Mouse (Mus musculus): ENCODE data around the gene Bad.

Bad gene

DNA sequence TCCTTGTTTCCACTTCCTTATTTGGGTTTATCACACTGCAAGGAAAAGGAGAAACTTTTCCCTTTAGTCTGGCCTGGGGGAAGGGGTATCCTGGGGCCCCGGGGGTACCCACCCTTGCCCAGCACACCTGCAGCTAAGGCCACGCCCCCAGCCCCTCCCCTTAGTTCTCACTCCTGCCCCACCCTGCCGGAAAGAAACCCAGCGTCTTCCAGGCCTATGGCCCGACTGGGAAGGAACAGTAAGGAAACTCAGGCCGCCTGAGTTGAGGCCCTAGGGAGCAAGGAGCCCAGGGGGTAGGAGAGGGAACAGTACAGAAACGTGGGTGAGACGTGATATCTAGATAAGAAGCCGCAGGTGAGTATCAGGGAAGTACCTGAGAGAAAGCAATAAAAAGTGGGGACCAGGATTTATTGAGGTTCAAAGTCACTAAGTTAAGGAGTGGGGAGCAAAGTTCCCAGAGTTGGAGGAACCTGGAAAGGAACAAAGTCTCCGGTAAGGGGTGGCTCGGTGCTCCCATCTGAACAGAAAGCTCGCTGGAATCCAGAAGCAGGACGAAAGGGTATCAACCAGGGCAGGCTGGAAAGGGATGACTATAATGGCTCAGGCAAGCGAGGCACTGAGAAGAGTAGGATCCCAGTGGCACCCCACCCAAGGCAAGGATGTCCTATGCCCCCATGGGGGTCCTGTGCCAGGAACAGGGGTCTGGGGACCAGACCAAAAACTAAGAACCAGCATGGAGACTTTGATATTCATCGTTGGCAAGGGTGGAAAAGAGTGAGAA lies 27.0 kb downstream of the Bad start:
- DNase-seq (ENCODE audit: low read depth) = peak; percentile 34

DNA sequence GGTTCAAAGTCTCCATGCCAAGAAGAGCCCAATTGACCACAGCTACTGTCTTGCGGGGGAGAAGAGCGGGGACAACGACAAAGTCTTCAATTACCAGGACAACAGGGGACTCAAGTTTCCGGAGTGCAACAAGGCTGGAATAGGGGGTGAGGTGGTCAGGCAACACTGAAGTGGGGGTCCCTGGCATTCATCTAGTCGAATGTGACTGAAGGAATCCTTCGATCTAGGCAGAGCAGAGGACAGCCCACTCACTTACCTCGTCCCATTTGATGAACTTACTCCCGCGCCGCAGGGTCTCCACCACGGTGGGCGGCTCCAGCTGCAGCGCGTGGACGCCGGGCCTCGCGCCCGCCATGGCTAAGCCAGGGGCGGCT lies 27.6 kb downstream of the Bad start:
- DNase-seq (ENCODE audit: low read depth) = no peak

DNA sequence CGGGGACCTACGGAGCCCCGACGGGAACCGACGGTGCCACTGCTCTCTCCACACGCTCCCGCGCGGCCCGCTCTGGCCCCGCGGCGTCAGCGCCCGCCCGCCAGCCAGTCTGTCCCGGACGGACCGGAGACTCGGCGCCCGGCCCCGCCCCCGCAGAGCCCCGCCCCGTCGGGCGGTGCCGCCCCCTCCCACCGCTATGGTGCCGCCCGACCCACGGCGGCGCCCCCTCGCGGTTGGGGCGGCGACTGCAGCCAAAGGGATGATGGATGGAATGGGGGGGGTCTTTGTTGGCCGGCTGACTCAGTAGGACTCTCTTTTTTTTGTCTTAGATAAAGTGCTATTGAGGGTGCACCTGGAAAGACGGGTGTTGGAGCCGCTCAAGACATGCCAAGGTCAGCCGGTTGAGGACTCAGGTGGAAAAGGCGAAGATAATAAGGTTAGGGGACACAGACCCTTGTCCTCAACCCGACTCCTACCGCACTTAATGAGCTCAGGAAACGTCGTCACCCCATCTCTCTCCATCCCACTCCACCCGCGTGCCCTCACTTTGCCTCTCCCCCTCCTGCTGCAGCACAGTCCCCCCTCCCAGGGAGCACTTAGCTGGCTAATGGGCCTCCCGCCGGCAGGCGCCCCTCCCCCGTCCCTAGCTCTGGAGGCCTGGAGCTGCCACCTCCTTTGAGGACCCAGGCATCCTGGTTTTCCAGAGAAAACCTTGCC lies 28.2 kb downstream of the Bad start:
- peak; percentile 85 for DNase-seq (ENCODE audit: low read depth)

DNA sequence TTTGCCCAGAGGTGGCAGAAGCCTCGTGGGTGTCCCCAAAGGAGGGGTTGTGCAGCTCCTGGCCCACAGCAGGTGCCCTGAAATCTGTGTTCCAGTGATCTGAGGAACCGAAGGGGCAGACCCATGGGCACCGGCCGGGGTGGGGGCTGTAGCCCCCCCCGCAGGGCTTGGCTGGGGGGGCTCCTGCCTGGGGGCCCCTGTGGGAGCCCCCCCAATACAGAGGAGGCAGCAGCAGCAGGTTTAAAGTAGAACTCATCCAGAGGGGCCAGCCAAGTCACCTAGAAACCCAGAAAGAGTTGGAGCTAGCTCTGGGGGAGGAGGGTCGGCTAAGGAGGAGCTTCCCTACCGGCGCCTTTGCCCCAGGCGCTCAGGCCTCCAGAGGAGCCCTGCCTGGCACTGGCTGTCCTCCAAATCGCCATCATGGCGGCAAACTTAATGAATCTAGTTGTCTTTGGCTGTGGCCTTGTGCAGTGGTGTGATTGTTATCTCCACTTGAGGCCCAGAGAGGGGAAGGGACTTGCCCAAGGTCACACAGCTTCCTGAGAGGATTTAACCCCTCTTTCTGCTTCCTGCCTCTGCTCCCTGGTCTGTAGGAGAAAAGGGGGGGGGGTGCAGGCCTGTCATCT lies 28.9 kb downstream of the Bad start:
- DNase-seq (ENCODE audit: low read depth) = peak; percentile 28

DNA sequence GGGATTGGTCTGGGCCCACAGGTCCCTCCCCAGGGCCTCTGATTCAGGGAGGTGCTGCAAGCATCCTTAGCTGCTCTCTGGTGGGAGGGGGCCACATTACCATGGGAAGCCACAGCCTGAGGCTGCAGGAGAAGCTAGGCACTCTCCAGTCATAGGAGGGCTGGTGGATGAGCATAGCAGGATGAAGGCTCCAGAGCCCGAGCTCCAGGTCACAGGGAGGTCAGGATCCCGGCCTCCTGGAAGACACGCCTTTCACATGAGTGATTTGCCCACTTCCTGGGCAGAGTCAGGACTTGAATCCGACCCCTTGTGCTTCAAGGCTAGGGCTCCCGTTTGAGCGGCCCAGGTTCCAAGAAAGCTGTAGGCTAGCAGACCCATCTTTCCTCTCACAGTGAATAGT lies 30.0 kb downstream of the Bad start:
- DNase-seq (ENCODE audit: low read depth) = no peak

DNA sequence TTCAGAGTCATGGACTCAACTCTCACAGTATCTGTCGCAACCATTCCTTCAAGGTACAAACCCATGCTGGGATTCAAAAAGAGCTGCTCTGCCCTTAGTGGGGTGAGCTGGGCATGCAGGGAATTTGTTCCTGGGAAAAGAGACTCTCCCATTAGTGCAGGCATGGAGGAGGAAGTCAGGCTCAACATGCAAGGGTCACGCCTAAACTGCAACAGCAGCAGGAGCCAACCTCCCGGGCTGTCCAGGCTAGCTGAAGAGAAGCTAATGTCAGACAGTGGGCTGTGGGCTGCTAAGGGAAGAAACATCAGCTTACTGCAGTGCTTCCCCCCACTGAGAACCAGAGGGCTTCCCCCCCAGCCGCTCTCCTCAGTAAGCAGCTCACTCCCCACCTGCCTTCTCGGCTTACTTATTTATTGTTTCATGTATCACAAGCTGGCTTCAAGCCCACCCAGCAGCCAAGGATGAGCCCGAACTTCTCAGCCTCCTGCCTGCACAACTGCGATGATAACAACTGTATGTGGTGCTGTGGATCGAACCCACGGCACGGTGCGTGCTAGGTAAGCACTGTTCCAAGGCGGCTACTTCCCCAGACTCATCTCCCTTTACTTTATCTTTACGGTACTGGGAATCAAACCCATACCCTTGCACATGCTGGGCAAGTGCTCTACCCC lies 30.7 kb downstream of the Bad start:
- no peak for DNase-seq (ENCODE audit: low read depth)

DNA sequence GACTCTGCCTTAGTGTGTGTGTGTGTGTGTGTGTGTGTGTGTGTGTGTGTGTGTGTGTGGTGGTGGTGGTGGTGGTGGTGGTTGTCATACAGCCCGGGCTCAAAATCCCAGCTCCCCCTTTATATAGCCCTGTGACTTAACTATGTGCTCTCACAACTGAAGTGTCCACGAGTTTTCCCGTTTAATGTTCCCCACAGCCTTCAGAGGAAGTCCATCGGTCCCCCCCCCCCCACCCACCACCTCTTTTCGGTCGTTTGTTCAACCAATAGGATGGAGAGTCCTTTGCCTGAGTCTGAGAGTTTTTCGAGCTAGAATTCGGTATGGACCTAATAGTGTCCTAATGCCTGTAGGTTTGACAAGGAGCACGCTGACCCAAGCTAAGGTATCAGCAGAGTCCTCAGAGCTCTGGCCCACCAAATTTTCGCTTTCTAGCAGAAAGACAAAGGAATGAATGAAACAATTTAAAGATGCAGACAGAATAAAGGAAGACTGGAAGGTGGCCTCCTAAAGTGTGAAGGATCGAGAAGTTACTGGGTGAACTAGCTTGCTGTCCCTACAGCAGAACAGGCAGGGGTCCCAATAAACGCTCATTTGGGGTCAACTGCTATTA lies 32.0 kb downstream of the Bad start:
- no peak for DNase-seq (ENCODE audit: low read depth)

DNA sequence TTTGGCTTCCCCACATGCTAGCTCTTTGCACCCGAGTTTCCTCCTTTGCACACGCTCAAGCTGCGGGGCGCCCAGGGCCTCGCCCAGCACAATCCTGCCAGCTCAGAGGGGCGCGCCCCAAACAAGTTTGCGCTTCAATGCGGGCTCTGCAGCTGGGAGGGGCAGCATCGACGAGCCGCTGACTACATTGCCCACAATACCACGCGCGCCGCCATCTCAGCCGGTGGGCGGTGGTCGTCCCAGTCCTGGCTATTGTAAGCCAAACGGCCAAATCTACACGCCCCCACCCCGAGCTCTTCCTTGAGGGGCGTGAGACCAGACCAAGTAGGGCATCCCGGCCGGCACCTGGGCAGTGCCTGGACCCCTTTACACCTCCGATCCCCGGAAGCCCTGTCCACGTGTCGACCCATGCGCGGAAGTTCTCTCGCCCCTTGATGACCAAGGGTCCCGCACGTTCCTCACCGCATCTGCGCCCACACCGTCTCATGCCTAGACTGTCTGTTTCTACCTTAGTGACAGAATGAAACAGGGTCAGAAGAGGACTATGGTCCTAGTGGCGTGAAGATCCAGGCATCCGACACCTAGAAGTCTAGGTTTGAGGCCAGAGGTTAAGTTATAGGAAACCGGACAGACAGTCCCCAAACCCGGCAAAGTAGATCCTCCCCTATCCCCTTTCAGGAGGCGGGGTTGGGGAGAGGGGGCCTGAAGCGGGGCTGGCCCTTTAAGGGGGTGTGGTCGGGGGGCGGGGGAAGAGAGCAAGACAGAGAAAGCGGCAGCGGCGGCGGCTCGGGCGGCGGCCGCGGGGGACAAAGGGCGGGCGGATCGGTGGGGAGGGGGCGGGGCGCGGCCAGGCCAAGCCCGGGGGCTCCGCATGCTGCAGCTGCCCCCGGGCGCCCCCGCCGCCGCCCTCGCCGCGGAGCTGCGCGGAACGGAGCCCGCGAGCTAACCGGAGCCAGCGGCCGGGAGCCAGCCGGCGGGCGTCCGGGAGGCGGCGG lies 32.8 kb downstream of the Bad start, which contains the start of gene Ppp1r14b:
Gene Ppp1r14b (plus strand): TSS at position 758 of the 995 bp plus-strand sequence.
- peak; percentile 80 for DNase-seq (ENCODE audit: low read depth)

DNA sequence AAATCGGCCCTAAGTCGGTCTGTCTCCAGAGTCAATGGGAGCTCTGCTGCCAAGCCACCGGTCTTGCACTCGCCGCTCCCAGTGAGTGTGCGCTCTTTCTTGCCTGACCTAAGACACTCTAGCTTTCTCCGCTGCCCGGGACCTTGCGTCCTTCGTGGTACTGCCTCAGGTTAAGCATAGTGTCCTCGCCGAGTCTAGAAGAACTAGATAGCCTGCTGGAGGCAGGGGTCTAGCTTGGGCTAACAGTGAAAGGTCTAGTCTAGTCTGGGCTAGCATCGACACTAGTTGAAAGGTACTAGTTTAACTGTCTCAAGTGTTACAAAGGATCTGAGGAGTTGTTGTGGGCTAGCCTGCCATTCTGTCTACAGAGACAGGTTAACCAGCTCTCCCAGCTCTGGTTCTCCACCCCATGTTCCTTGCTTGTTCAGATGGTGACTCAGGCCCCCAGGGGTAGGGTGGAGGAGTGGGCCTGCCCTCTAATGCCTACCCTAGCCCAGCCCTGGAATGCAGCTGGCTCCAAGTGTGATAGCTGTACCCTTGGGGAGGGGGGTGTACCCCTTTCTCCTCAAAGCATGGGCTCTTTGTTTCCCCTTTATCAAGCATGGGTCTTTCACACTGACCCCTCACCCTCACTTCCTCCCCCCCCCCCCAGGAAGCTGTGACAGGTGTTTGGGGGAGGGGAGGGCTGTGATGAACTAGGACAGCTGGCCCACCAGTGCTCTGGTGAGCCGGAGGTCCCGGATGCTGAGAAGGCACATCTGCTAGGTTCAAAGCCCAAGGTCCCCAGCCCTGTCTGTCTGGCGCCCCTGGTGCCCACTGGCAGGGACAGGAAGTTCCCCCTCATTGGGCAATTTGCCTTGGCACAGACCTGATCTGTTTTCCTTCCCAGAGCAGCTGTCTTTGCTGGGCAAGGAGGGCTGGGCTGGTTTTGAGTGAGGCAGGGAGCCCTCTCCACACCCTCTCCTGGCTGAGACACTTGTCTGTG lies 34.2 kb downstream of the Bad start, which contains the start of gene Plcb3:
Gene Plcb3 (minus strand): TSS at position 934 of the 985 bp plus-strand sequence.
- peak; percentile 74 for DNase-seq (ENCODE audit: low read depth)

DNA sequence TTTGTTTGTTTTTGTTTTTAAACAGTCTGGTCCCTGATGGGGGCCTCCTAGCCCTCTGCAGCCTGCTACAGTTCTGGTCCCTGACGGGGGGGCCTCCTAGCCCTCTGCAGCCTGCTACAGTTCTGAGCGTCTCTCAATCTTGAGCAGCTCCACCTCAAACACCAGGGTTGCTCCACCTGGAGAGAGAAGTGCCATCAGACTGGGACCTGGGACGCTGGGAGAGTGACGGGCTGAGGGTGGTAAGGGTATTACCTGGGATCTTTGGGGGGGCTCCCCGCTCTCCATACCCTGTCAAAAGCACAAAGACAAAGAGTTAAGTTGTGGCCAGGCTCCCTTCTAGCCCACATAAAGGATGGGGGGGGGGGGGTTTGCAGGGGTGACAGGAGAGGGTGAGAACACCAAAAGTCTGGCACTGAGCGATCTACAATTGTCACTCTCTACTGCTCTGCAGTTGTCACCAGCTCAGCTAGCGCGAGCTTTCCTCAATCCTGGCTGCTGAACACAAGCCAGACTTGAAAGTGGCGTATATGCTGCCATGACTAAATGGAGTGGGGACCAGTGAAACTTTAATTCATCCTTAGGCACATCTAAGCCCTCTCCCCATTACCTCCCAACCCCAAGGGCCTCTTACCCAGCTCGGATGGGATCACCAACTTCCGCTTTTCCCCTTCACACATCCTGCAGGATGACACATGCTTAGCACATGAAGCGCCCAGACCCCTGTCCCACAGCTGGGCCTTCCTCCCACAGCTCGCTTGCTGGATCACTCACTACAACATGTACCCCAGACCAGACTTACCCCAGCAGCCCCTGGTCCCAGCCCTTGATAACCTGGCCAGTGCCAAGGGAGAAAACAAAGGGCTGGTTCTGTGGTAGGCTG lies 36.3 kb downstream of the Bad start:
- DNase-seq (ENCODE audit: low read depth) = no peak

DNA sequence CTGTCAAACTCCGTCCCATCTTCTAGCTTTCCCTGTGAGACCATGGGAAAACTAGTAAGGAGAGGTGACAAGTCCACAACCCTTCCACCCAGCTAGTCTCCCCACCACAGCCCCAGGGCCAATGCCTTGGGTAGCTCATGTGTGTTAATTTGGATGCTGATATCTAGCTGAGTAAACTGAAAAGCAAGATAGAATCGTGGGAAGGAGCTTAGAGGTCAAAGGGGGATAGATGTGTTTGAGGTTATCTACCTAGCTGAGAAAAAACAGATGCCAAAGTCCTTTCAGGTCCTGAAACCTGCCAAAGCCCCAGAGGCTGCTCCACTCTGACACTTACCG lies 36.9 kb downstream of the Bad start:
- DNase-seq (ENCODE audit: low read depth) = no peak

DNA sequence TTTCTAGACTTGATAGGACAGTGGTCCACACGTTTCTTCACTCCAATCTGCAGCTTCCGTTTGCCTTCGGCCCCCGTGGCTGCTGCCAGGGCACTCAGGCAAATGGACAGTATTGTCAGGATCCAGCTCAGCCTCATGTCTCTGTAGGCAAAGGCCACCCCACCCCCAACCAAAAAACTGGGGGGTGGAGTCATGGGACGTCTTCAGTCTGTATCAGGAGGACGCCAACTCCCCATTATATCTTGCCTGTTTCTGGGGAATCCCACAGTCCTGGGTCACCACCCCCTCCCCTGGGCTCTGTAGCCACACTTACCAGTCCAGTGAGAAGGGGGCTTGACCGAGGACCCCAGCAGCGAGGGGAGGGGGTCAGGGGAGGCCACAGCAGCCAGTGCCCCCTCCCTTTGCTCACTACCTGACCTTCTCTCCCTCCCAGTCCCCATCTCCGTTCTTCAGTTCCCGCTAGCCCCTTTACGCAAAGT lies 37.4 kb downstream of the Bad start:
- DNase-seq (ENCODE audit: low read depth) = peak; percentile 53

DNA sequence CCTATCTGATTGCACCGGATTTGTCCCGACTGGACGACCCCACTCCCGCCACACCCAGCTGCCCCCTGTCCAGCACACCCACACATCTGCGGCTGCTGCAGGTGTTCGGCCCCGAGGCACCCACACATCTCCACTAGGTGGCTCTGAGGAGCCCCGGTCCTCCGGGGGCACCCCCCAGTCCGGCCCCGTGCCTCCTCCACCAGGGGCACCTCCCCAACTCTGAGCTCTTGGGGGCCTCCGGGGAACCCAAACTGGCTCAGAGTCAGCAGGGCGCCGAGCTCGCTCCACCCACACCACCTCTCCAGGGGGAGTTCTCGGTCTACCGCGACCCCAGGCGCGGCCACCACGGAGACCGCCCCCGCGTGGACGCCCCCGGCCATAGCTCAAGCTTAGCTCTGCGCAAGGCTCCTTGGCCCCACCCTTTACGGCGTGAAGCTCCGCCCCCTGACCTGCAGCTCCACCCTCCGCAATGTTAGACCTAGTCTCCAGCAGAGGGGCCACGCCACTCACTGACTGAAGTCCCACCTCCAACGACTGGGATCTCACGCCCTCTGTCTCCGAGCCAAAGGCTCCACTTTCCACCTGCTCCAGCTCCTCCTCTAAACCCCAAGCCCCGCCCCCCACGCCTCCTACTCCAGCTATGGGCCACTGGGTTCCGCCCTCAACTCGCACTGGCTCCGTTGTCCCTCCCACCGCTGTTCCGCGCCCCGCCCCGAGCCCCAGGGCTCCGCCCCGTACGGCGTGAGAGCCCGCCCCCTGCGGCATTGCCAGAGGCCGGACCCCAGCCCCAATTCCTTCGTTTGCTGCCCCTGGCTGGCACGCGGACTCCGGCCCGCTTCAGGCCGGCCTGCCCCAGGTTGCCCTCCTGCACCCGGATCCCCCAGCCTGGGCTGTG lies 38.1 kb downstream of the Bad start:
- DNase-seq (ENCODE audit: low read depth) = peak; percentile 99

DNA sequence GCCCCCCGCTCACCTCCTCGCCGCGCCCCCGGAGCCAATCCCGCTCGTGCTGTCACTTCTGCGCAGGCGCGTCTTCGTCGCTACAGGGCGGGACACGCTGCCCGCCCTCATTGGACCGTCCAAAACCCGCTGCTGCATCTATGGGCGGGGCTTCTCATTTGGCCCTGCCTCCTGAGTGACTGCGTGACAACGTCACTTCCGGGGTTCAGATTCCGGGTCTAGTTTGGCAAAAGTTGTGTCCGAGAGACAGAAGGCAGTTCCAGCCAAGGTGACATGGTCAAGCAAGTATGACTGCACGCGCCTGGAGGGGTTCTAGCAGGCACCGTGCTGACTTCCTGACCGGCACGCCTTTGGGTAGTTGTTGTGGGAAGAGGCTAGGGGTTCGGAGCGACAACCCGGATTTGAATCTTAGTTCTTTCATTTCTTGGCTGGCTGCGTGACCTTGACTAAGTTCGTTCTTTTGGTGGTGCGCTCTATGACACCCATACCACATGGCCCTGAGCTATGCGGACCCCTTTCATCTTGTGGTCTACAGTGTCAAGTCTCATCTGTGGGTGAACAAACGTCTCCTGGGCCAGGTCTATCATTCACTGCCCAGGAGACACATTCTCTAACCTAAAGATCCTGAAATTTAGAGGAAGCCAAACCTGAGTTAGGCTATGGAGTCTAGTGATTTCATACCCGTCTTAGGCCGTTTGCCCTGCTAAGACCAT lies 38.9 kb downstream of the Bad start, which contains the start of gene Fkbp2:
Gene Fkbp2 (minus strand): TSS at position 121 of the 713 bp plus-strand sequence.
- DNase-seq (ENCODE audit: low read depth) = peak; percentile 99

DNA sequence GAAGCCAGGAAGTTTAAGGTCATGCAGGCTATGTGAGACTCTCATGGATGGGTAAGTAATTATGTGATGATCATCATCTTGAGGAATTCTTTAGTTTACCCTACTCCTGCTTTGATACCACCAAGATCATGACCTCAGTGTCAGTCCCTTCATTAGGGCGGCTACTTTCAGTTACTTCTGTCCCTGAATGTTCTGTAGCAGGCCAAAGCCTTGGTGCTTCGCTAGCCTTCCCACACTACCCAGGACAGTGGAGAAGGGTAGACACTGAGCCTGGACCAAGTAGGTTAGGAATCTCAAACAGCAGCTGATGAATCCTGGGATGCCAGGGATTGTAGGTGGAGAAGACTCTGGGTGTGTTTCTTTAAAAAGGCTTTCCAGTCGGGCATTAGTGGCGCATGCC lies 39.8 kb downstream of the Bad start:
- no peak for DNase-seq (ENCODE audit: low read depth)

DNA sequence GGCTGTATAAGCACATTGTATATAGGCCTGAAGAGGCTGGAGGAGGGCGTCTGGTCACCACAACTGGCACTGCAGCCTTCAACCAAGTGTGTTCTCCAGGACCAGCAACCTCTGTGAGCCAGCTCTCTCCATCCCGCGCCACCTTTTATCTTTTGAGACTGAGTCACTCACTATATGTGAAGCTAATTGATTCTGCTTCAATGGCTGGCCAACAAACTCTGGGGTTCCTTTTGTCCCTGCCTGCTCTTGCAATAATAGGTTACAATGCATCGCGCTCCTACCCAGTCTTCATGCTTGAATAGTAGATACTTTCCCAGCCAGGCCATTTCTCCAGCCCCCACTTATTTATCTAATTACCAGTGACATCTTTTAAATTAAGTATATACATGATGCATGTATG lies 42.0 kb downstream of the Bad start:
- DNase-seq (ENCODE audit: low read depth) = no peak

DNA sequence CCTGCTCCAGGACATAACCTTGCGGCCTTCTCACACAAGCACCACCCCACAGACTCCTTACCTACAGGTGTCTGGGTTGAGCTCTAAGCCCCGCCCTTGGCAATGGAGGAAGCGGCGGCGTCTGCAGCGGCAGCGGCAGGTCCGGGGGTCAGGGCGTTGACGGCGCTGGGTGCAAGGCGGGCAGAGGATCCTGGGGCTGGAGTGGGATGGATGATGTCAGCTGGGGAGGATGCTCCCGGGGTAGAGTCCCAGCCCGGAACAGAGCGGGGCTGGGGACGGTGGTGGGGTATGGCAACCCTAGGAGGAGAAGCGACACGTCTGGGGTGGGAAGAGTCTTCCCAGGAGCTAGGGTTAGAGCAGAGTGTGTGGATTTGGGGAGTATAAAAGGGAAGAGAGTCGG lies 43.6 kb downstream of the Bad start:
- no peak for DNase-seq (ENCODE audit: low read depth)
